Mouse (Mus musculus) hindbrain, embryonic 10.5 days (tissue): ENCODE measurements around the gene Sfxn3. TPM values are rescaled to one million over a fixed set of nuclear protein-coding genes. Genes with fewer than 3 reads are reported as not detected.

ENCODE experiments used
- DNase-seq: peaks from one replicate; pipeline ENCODE4 v3.0.0-alpha.2; 2017; ENCODE audit warnings: low spot score
- H3K27ac ChIP-seq: fragments of 300-500 bp; sonication (generic); 2 replicates; pipeline ENCODE4 v1.5.1; 2016; ENCODE audit warnings: mild to moderate bottlenecking, moderate library complexity
- H3K27me3 ChIP-seq: fragments of 300-500 bp; sonication (generic); 2 replicates; pipeline ENCODE4 v1.6.1; 2016; ENCODE audit warnings: mild to moderate bottlenecking; ENCODE audit not compliant: poor library complexity, insufficient read depth, severe bottlenecking
- H3K36me3 ChIP-seq: fragments of 300-500 bp; sonication (generic); 2 replicates; pipeline ENCODE4 v1.6.1; 2016; ENCODE audit warnings: mild to moderate bottlenecking, moderate library complexity
- H3K4me1 ChIP-seq: fragments of 300-500 bp; sonication (generic); replicated peaks from 2 replicates; pipeline ENCODE4 v1.6.1; 2016; ENCODE audit warnings: mild to moderate bottlenecking
- H3K4me3 ChIP-seq: fragments of 300-500 bp; sonication (generic); 2 replicates; pipeline ENCODE4 v1.5.1; 2016; ENCODE audit warnings: mild to moderate bottlenecking, moderate library complexity
- H3K9me3 ChIP-seq: fragments of 300-500 bp; sonication (generic); 2 replicates; pipeline ENCODE4 v1.6.1; 2016; ENCODE audit warnings: mild to moderate bottlenecking, moderate library complexity
- WGBS: fragments of 180-500 bp; shearing (Covaris S2); methylation state at CpG from one replicate; pipeline ENCODE4 v1.1.7; 2016; 5-methylcytosine and 5-hydroxymethylcytosine counted together
- polyA plus RNA-seq: library from polyadenylated mRNA; unstranded; fragments of >200 nt; fragmentation: Nextera tagmentation; extraction: Ambion mirVana; gene quantifications from 2 replicates; pipeline ENCODE4 v1.2.1, GENCODE M21; 2016

The Sfxn3 gene
- polyA plus RNA-seq = 9.8 and 17.8 TPM in 2 replicates

DNA sequence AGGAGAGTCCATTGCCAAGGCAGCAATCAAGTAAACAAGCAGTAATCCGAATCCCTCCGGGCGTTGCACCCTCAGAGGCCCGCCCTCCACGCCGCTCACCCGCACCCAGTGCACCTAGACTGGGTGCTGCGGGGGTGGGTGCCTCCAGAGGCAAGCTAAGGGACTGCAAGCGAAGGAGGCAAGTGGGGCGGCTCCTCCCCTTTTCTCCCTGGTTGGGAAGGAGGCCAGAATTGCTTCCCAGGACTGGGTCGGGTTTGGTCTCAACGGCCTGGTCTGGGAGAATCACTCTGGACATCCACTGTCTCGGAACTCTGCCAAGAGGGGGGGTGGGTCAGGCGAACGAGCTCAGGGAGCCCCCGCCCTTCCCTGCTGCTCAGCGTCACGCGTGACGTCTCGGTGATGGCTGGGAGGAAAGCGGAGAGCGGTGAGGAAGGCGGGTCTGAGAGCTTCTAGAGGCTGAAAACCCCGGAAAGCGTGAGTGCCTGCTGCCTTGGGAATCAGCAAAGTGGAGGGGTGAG is at the start of gene Sfxn3:
Gene Sfxn3, plus strand, starts transcription at position 87 of the 518 bp plus-strand sequence.
- peak within 1 kb of the TSS; percentile 86 for H3K27ac ChIP-seq
- H3K4me3 ChIP-seq = peak within 1 kb of the TSS; percentile 61
- no peaks in the 10 kb centered on the region for H3K9me3 ChIP-seq
- under 1% methylated on average over 26 of the region's 26 CpGs for WGBS
- H3K36me3 ChIP-seq = peaks cover 5% of the 10 kb centered on the region; the same call in 1 of the 2 replicates
- H3K4me1 ChIP-seq = peaks cover 41% of the 10 kb centered on the region
- H3K27me3 ChIP-seq = peaks cover 75% of the 10 kb centered on the region
- DNase-seq = peak; percentile 80

DNA sequence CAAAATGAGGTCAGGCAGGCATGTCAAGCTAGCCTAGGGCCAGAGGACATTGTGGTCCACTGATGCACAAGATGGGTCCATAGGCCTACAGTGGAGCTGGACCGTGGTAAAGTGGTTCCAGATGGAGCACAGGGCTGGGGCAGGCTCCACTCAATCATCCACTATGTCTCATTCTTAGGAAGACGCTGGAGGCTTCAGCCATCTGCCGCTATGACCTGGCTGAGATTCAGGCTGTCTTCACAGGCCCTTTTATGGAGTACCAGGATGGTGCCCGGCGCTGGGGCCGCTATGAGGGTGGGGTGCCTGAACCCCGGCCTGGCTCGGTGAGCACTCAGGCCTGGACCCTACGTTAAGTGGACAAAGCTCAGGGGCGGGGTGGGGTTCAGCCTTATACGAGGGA is 49.5 kb upstream of the Sfxn3 start:
- Histone ChIP-seq H3K36me3 (peaks cover 65% of the 10 kb centered on the region), H3K4me3 (no peak overlapping the region), H3K9me3 (no peaks in the 10 kb centered on the region), H3K27me3 (no peaks in the 10 kb centered on the region), H3K27ac (no peak overlapping the region), H3K4me1 (peaks cover 13% of the 10 kb centered on the region)
- no peak for DNase-seq
- 87% methylated on average over 11 of the region's 11 CpGs for WGBS

DNA sequence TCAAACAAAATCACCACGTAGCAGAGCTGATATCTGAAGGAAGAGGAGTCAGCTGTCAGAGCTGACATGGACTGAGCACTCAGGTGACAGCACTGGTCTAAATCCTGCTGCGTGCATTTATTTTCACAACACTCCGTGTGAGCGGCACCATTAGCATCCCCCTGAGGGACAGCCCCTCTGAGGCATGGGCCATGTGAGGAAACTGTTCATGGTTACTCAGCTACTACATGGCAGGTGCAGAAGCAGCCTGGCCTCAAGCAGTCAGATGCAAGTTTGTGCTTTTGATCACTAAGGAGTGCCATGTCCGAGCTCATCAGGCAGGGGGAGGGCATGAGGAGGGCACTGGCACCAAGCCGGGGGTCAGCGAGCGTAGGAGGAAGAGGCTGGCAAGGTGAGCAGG is 47.7 kb upstream of the Sfxn3 start:
- DNase-seq = no peak
- Histone ChIP-seq H3K9me3 (no peaks in the 10 kb centered on the region), H3K27me3 (no peaks in the 10 kb centered on the region), H3K27ac (no peak overlapping the region), H3K36me3 (peaks cover 80% of the 10 kb centered on the region), H3K4me1 (peaks cover 12% of the 10 kb centered on the region; the same call in 1 of the 2 replicates), H3K4me3 (no peak overlapping the region)
- 92% methylated on average over 8 of the region's 8 CpGs for WGBS

DNA sequence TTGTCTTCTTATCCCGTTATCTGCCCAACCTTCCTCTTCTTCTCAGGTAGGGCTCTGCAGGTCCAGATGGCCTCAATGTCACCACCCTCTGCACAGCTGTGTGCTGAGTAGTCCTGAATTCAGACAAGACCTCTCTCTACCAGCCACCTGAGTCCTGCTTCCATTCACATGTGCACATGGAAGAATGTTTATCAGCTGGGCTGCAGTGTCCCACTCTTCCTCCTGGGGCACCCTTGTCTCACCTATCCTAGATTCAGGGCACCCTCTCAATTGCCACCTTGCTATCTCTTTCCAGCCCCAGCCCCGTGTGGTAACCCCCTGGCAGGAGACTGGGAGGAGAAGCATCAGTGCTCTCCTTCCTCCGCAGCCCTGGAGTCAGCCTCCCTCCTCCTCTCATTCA is 45.0 kb upstream of the Sfxn3 start:
- H3K27me3 ChIP-seq = no peaks in the 10 kb centered on the region
- H3K4me1 ChIP-seq = peaks cover 30% of the 10 kb centered on the region
- DNase-seq = no peak
- WGBS = 62% methylated on average over 3 of the region's 3 CpGs
- H3K4me3 ChIP-seq = no peak overlapping the region
- no peaks in the 10 kb centered on the region for H3K9me3 ChIP-seq
- peaks cover 73% of the 10 kb centered on the region for H3K36me3 ChIP-seq
- no peak overlapping the region for H3K27ac ChIP-seq

DNA sequence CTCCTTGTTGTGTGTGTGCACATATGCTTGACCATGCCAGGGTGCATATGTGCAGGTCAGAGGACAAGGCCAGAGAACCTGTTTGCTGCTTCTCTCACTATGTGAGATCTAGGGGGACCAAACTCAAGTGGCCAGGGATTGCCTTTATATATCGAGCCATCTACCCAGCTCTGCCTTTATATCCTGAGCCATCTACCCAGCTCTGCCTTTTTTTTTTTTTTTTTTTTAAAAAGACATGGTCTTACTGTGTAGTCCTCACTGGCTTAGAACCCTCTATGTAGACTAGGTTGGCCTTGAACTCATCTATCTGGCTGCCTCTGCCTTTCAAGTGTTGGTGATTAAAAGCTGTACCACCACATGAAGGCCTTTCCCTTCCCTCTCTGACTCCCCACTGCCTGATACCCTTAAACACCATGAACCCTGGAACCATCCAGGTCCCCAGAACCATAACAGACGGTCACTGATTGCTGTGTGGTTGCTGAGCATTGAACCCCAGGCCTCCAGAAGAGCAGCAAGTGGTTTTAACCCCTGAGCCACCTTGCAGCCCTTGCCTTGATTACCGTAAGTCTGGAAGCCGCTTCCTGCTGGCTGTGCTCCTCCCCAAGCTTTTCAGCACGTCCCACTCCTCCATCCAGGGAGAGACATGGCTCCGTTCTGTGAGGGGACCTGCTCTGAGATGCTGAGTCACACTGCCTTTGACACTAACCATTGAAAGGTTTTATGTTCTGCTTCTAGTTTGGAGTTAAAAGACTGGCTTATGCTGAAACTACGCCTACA is 43.4 kb upstream of the Sfxn3 start:
- no peaks in the 10 kb centered on the region for H3K9me3 ChIP-seq
- no peak overlapping the region for H3K4me3 ChIP-seq
- H3K36me3 ChIP-seq = peaks cover 71% of the 10 kb centered on the region
- H3K4me1 ChIP-seq = peaks cover 43% of the 10 kb centered on the region
- 93% methylated on average over 7 of the region's 7 CpGs for WGBS
- no peak overlapping the region for H3K27ac ChIP-seq
- no peaks in the 10 kb centered on the region for H3K27me3 ChIP-seq
- DNase-seq = no peak

DNA sequence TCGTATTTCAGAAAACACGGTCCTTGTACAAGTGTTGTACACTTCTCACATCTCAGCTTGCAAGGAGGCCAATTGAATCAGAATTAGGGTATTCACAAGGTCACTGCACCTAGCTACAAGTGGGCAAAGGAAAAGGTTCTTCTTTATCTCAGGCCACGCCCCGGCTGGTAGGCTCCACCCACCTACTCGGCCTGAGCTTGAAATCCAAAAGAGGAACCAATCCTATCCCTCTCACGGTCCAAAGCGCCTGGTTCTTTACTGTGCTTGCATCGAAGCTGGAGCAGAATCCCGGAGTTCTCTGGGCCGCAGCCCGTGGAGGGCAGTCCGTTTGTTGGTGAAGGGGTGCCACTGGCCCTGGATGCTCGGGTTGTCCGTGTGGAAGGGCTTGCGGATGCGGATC is 41.9 kb upstream of the Sfxn3 start, which contains the start of gene Twnk:
Gene Twnk, plus strand, starts transcription at position 220 of the 400 bp plus-strand sequence.
- no peak for DNase-seq

DNA sequence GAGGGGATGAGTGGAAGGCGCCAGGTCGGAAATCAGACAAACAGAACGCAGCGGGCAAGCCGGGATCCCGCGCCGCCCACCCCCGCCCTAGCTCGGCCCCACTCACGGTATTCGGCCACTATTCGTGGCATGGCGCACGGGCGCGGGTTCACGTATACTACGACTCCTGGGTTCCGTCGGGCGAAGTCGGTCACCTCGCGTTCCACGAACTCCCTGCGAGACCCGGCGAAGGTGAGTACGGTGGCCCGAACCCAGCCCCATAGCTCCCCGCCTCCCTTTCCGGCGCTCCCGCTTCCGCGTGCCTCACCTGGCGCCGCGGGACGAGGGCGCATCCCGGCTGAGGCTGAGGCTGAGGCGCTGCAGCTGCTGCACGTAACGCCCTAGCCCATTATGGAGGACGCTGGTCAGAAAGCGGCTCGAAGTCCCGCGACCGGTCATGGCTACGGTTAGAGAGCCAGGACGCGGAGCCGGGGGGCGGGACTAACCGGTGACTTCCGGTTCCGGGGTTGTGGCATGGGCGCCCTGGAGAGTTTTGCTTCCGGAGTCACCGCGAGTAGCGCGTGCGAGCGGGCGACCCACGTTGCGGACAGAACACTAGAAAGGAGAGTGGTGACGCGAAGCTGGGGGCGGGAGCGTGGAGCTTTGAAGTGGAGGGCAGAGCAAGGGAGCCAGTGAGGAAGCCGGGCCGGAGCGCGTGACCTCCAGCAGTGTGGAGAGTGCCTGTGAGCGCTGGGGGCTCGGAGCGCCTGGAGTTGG is 41.2 kb upstream of the Sfxn3 start, which contains the start of gene Mrpl43:
Gene Mrpl43, minus strand, starts transcription at position 486 of the 756 bp plus-strand sequence.
- WGBS = under 1% methylated on average over 82 of the region's 82 CpGs
- peak within 1 kb of the TSS; percentile 99 for H3K4me3 ChIP-seq
- H3K9me3 ChIP-seq = no peaks in the 10 kb centered on the region
- H3K27ac ChIP-seq = peak within 1 kb of the TSS; percentile 91
- H3K36me3 ChIP-seq = peaks cover 71% of the 10 kb centered on the region
- no peaks in the 10 kb centered on the region for H3K27me3 ChIP-seq
- peaks cover 43% of the 10 kb centered on the region for H3K4me1 ChIP-seq
- peak; percentile 95 for DNase-seq

More for the DNA sequence above, 41.9 kb upstream of the Sfxn3 start, which contains the start of gene Twnk:
- H3K27ac ChIP-seq = peak within 1 kb of the TSS; percentile 91
- peaks cover 71% of the 10 kb centered on the region for H3K36me3 ChIP-seq
- no peaks in the 10 kb centered on the region for H3K9me3 ChIP-seq
- no peaks in the 10 kb centered on the region for H3K27me3 ChIP-seq
- WGBS = 11% methylated on average over 16 of the region's 16 CpGs
- peak within 1 kb of the TSS; percentile 99 for H3K4me3 ChIP-seq
- H3K4me1 ChIP-seq = peaks cover 43% of the 10 kb centered on the region

DNA sequence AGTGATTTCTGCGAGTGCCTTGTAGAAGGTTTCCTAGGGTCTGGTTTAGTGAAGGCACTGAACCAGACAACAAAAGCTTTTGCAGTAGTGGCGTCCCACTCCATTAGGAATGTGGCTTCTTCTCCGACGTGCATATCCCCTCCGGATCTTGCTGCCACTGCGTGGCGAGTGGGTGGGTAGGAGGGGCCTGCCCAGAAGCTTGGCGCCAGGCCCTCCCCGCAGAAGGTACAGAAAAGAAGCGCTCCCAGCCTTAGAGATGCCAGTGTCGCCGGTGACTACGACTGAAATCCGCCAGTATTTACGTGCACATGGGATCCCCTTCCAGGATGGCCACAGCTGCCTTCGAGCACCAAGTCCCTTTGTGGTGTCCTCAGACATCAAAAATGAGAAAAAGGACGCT is 40.3 kb upstream of the Sfxn3 start:
- no peak for DNase-seq
- Histone ChIP-seq H3K36me3 (peaks cover 71% of the 10 kb centered on the region), H3K9me3 (no peaks in the 10 kb centered on the region), H3K27ac (peak overlapping the region; percentile 91), H3K4me3 (peak overlapping the region; percentile 99), H3K4me1 (peaks cover 37% of the 10 kb centered on the region), H3K27me3 (no peaks in the 10 kb centered on the region)
- 45% methylated on average over 17 of the region's 17 CpGs for WGBS

DNA sequence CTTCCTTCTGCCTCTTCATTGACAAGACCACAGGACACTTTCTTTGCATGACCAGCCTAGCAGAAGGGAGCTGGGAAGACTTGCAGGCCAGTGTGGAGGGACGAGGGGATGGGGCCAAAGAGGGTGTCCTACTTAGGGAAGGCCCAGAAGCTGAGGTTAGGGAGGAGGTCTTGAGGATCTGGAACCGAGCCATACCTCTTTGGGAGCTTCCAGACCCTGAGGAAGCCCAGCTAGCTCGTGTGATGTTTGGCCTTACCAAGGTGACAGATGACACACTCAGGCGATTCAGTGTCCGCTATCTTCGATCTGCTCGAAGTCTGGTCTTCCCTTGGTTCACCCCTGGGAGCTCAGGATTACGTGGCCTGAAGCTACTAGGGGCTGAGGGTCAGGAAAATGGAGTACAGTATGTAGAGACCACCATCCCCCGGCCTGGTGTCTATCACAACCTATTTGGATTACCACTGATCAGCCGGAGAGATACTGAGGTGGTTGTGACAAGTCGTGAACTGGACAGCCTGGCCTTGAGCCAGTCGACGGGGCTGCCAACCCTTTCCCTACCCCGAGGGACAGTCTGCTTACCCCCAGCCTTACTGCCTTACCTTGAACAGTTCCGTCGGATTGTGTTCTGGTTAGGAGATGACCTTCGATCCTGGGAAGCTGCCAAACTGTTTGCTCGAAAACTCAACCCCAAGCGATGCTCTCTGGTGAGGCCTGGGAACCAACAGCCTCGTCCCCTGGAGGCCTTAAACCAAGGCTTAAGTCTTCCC is 39.7 kb upstream of the Sfxn3 start:
- DNase-seq = no peak
- H3K4me1 ChIP-seq = peaks cover 36% of the 10 kb centered on the region
- H3K9me3 ChIP-seq = no peaks in the 10 kb centered on the region
- peak overlapping the region; percentile 91 for H3K27ac ChIP-seq
- peaks cover 71% of the 10 kb centered on the region for H3K36me3 ChIP-seq
- H3K4me3 ChIP-seq = peak overlapping the region; percentile 99
- H3K27me3 ChIP-seq = no peaks in the 10 kb centered on the region
- WGBS = 95% methylated on average over 20 of the region's 20 CpGs

DNA sequence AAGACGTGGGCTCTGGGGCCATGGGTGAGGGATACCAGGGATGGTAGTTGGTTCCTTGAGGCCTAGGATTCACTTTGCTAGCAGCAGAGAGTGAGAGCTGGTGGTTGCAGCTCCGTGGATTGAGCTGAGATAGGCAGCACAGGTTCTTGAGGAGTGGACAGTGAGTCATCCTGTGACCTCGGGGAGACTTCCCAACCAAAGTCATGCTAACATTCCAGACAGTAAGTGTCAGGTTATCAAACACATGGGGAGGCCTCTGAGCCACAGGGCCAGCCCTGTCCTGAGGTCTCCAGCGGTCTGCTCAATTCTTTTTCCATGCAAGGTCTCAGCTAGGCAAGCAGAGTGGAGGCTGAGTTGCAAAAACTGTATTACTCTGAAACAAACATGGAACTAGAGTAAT is 36.7 kb upstream of the Sfxn3 start:
- no peak overlapping the region for H3K27ac ChIP-seq
- no peaks in the 10 kb centered on the region for H3K9me3 ChIP-seq
- DNase-seq = no peak
- peaks cover 52% of the 10 kb centered on the region for H3K36me3 ChIP-seq
- H3K4me1 ChIP-seq = peaks cover 51% of the 10 kb centered on the region
- H3K4me3 ChIP-seq = no peak overlapping the region
- no peaks in the 10 kb centered on the region for H3K27me3 ChIP-seq
- WGBS = 87% methylated on average over 4 of the region's 4 CpGs

DNA sequence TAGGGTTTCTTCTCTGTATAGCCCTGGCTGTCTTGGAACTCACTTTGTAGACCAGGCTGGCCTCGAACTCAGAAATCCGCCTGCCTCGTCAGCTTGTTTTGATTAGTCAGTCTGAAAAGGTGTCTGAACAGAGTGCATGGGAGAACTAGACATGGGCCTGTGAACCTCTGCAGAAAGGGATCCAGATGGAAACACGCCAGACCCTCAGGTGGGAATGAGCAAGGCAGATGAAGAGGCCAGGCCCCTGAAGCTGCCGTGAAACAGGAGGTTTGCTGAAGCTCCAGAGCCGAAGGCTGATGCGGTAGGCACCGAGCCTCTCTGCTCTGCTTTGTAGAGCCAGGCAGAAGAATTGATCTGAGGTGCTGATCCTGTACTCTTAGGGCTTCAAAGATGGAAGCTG is 35.1 kb upstream of the Sfxn3 start:
- Histone ChIP-seq H3K9me3 (no peaks in the 10 kb centered on the region), H3K36me3 (peaks cover 52% of the 10 kb centered on the region), H3K4me3 (no peak overlapping the region), H3K27ac (peak overlapping the region; percentile 62; the same call in 1 of the 2 replicates), H3K4me1 (peaks cover 57% of the 10 kb centered on the region), H3K27me3 (no peaks in the 10 kb centered on the region; the same call in 1 of the 2 replicates)
- no peak for DNase-seq
- 83% methylated on average over 8 of the region's 8 CpGs for WGBS

DNA sequence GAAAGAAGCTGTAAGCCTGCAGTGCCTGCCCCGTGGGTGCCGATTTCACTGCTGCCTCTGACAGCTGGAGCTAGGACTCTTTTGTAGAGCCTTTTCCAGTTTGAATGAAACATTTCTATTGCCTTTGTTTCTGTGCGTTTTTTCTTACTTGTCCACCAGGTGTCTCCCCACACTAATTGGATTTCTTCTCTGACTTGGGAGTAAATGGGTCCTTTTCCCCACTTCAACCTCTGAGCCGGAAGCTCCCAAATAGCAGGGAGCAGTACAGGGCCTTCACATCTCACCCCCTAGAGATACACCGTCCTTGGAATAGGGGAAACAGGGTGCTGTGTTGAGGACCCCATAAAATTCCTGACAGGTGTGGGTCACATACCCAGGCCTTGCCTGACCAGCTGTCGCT is 34.7 kb upstream of the Sfxn3 start:
- Histone ChIP-seq H3K4me1 (peaks cover 56% of the 10 kb centered on the region), H3K4me3 (no peak overlapping the region), H3K27ac (peak overlapping the region; percentile 62; the same call in 1 of the 2 replicates), H3K27me3 (no peaks in the 10 kb centered on the region; the same call in 1 of the 2 replicates), H3K9me3 (no peaks in the 10 kb centered on the region), H3K36me3 (peaks cover 51% of the 10 kb centered on the region)
- DNase-seq = no peak
- WGBS = 45% methylated on average over 6 of the region's 6 CpGs
